Mouse (Mus musculus): ENCODE data around the gene Pjvk. TPM values are rescaled to one million over a fixed set of nuclear protein-coding genes. Genes with fewer than 3 reads are reported as not detected.

The Pjvk gene
- total RNA-seq, 4 experiments from 2014 or later = 0.46 TPM; not detected in 3

DNA sequence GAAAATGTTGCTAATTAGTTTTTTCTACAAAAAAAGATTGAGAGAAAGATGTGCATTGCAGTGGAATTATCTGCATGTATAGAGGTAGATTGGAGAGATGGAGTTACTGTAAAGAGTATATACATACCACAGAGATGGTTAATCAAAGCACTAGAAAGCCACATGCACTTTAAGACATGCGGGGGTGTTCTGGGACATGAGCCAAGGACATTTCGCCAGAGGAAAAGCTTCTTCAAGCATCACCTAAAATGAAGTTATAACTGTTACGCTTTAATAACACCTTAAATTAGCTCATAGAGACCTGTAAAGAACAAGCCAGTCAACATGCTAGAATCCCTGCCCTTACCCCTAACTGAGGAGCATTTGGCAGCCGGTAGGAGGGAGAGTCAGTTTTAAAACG is 18.9 kb downstream of the Pjvk start:
- no peak for DNase-seq (ENCODE audit: low spot score in 2 of 2)

DNA sequence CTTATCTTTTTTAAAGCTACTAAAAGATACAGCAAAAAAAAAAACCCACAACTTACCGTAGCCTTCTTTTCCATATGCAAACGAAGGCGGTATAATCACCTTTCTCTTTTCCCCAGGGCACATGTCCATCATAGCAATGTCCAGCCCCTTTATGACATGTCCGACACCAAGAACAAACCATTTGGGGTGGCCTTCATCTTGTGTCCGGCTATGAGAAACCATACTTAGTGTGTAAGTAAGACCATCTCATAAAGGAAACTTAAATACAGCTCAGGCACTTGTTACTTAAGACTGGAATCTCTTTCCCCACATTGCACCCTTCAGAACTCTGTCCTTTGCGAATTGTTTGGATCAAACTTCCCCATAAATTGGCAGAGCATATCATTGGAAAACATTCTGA is 23.4 kb downstream of the Pjvk start:
- no peak for DNase-seq (ENCODE audit: low spot score in 2 of 2)

DNA sequence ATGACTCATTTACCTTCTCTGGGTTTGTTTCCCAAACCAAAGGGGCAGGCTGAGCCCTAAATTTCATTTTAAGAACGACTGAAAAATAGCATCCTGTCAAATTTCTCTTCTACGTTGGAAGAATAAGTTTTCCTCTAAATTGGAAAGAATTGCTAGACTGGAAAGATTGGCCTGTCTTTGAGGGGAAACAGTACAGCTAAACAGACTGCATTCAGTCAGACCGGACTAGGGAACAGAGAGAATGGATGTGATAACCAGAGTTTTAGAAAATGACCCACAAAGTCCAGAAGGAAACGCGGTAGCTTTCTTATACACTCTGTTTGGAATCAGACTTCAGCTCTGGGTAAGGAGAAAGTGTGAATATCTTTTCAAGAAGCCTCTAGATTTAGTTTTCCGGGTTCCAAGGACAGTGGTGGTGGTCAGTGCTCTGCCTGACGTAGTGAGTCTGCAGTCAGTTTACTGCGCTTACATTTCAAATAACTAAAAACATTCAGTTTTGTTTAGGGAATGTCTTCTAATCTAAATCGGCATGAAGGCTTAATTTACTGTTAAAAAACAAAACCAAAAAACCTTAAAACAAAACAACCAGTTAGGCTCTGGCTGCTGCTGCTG is 24.0 kb downstream of the Pjvk start:
- DNase-seq (ENCODE audit: low spot score in 2 of 2) = no peak

DNA sequence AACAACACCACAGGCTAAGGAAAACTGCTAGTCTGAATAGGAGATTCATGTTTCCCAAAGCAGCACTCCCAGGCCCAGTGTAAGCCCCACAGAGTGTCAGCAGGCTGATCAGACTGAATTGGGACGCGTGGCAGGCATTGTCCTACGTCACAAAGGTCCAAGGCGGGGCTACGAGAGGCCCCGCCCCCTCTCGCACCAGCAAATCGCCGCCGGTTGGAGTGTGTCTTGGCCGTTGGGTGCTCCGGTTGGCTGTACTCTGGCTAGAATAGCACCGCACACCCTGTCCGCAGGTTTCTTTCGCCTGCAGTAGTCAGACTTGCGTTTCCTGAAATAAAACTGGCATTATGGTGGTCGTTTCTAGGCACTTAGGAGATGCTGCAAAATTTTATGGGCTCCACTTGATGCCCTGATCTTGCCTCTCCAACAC is 24.7 kb downstream of the Pjvk start, which contains the start of gene Fkbp7:
Gene Fkbp7, minus strand, starts transcription at position 151 of the 427 bp plus-strand sequence.
- DNase-seq (ENCODE audit: low spot score in 2 of 2) = peak; percentile 84 to 88

DNA sequence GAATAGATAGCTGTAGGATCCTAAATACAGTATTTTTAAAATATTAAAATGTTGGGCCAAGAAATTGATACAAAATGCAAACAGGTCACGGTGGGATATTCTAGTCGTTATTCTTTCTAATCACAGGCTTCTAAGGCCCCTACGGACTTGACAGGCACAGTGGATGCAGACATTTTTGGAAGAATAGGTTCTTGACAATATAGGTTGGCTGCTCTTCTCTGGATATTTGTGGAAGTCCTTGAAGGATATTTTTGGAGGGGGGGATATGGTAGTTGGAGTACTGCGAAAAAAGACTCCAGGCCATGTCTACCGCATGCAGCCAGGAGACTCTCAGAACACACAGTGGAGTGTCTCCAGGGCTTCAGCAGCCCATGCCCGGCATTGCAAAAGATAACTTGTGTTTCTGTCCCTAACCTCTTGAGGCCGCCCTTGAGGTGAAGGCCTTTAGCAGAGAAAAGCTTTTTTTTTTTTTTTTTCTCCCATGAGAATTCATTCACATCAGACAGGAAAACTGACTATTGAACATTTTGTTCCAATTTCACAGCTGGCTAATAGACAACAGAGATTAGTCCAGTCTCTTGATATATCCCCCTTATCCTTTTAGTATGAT is 25.3 kb downstream of the Pjvk start:
- DNase-seq (ENCODE audit: low spot score in 2 of 2) = no peak

DNA sequence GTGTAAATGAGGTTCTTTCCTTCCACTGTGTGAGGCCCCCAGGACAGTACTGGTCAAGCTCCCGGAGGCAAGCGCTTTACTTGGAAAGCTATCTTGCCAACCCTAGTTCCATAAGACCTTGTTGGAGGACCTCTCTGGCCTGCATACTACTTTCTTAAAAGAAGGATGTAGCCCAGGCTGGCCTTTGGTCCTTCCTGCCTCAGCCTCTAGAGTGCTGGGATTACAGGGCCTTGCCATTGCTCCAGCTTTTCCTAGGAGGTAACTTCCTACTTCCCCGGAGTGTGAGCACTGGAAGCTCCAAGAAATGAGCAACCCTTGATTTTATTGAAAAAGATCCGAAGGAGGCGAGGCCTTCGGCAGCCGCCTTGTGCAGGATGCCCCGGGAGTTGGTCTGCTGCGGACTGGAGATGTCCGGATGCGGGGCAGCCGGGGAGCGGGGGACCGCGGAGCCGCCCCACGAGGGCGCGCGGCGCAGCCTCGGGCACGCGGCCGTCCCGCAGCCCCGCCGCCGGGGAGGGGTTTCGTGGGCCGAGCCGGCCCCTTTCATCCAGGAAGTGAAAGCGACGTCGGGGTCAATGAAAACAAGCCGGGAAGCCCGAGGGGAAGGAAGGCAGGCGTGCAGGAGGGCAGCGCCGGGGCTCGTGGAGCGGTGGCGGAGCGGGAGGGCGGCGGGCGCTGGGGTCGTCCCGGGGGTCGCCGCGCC is 26.6 kb downstream of the Pjvk start, which contains the start of gene Plekha3:
Gene Plekha3, plus strand, starts transcription at position 557 of the 703 bp plus-strand sequence.
- DNase-seq (ENCODE audit: low spot score in 2 of 2) = peak; percentile 63 to 79

DNA sequence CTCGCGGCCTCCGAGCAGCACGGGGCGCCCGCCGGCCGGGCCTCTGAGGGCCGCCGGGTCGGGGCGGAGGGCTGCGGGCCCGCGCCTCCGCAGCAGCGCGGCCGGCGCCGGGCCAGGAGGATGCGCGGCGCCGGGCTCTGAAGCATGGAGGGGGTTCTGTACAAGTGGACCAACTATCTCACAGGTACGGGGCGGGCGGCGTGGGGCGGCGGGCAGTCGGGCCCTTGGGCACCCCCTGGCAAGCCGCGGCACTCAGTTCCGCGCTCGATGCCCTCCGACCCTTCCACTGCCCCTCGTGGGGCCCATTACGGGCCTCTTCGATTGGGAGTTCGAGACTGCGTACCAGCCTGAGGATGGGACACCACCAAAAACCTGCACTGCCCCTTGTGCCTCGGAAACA is 27.2 kb downstream of the Pjvk start:
- no peak for DNase-seq (ENCODE audit: low spot score in 2 of 2)

DNA sequence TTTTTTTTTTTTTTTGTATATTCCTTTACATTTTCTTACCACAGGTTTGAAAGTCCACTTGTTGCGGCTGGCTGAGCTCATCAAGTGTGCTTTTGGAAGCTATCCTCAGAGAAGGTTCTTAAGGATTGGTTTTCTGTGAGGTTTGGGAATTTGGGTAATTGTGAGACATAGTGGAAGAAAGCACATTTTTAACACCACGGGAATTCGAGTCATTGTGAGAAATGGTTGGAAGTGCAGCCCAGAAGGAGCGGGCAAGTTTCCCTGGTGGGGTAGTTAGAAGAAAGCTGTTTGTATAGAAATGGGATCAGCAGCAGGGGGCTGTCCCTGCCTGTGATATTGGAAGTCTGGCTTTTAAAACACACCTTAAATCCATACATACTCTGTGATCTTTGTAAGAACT is 27.7 kb downstream of the Pjvk start:
- DNase-seq (ENCODE audit: low spot score in 2 of 2) = no peak

DNA sequence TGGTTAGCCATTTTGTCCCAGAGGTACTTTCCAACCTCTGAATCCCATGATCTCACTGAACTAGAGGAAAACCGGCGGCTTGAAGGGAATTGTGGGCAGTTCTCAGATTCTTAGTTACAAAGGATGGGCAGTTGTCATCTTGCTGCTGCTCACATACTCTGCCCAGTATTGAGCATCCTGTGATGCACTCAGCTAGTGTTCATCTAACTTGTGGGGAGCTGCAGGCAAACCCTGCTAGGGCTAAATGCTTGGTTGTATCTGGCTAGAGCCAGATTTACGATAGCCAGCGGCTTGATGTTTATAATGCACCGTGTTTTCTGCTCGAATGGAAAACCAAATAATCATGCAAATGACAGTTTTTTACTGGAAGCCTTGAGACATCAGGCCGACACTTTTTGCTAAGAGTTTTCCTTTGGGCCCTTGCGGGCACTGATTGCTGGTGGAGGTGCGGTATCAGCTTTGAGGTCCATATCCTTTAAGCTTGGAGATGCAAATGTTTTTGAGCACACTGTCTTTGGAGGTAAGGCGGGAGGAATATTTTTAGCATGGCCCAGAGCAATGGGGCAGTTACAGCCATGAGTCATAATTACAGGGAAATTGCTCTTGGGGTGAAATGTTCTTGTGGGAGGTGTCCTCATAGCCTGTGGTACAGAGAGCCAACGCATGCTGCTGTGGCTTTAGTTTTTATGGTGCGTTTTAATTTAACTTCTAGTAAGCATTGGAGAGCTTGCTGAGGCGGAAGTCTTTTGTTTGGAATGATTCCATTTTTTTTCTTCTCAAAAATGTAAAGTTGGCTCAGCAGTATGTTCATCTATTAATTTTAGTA is 28.3 kb downstream of the Pjvk start:
- DNase-seq (ENCODE audit: low spot score in 2 of 2) = no peak

DNA sequence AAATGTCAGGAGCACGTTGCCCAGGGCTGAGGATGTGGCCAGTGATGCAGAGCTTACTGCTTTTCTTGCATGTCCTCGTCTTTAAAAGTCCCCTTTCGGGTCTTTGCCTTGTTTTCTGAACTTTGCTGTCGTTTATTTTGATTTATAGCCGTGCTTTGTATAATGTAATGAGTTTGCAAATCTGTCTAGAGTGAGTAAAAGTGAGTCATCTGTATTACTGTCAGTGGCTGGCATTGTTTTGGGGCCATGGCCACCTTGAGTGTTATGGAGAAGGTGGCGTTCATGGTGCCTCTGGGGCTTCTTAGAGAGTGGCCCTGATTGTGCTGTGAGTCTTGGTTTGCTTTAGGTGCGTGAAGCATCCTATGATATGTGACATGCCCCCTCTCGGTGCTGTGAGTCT is 34.0 kb downstream of the Pjvk start:
- no peak for DNase-seq (ENCODE audit: low spot score in 2 of 2)

DNA sequence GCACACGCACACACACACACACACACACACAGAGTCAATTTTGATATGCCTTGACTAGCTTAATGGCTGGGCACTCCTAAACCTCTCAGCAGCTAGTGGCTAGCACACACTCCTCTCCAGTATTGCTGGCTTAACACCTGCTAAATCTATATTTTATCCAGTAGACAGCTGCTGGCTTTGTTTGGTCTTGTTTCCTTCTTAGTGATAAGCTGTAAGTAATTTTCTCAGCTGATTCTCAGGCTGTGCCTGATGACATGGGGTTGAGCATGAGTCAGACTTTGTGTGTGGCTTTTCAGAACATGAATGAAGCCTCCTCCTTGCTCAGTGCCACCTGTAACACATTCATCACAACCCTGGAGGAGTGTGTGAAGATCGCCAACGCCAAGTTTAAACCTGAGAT is 38.7 kb downstream of the Pjvk start:
- no peak for DNase-seq (ENCODE audit: low spot score in 2 of 2)

DNA sequence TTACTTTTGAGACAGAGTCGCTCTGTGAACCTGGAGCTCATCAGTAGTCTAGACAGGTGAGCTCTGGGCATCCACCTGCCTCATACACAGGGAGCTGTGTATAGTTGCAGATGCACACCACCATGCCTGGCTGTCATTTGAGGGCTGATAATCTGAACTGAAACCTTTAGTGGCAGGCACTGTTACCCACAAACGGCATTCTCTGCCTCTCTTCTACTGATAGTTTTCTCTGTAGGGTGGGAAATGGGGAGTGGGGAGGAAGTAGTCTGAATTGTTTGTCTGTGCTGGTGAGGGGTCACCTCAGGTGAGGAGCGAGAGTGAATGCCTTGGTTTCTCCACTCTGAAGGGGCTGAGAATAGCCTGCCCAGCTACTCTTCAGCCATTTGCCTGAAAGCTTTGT is 39.3 kb downstream of the Pjvk start:
- no peak for DNase-seq (ENCODE audit: low spot score in 2 of 2)

DNA sequence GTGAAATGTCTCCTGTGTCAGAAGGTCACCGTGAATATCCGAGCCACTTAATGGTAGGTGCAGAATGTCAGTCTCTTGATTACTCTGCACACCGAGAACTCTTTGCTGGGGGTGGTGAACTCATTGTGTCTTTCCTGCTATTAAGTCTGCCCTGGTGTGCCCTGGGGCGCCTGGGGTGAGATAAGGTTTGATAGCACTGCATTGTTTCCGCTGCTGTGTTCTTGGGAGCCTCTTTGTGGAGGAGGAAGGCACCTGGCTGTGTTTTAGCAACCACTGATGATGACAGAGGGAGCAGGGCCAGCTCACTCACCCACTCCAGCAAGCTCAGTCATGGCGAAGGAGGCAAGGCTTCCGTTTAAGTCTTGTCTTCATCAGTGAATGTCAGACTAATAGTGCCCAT is 39.9 kb downstream of the Pjvk start:
- no peak for DNase-seq (ENCODE audit: low spot score in 2 of 2)

DNA sequence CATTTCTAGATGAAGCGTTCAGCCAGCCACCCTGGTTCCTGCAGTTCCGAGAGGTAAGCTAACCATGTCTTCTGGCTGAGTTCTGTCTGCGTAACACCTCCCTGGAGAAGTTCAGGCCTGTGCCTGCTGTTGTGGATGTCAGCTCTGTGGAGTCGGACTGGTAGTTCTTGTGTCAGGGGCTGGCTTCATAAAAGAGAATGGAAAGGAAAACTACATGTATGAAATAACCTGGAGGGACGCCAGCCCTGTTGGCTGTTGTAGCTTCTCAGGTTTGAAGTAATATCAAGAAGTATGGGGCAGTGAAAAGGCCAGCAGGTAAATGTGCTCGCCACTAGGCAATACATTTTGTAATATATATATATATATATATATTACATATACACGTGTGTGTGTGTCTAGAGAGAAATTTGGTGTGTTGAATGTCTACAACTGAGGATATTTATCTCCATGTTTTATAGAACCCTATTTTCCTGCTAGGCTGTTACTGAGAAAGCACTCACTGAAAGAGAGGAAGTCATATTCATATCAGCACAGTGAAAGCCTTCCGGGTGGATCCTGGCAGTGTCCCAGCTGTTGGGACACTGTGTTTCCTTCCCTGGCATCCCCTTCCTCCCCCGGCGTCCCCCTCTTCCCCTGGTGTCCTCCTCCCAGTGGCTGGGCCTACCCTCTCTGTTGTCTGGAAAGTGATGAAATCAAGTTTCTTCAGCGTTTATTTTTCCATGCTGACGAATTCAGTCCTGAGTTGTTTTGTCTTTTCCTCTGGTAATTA is 42.3 kb downstream of the Pjvk start:
- no peak for DNase-seq (ENCODE audit: low spot score in 2 of 2)

DNA sequence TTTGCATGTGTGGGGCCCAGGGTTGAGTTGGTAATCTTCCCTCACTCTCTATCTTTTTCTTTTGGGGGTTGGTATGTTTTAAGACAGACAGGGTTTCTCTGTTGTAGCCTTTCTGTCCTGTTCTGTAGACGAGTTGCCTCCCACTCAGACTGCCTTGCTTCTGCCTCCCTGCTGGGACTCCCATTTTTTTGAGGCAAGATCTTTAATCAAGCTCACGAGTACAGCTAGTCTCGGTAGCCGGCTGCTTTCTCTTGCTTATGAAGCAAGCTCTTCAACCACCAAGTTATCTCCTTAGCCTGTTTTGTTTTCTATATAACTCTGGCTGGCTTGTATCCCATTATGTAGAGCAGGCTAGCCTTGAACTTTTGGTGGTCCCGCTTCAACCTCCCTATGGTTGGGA is 45.5 kb downstream of the Pjvk start:
- no peak for DNase-seq (ENCODE audit: low spot score in 2 of 2)

DNA sequence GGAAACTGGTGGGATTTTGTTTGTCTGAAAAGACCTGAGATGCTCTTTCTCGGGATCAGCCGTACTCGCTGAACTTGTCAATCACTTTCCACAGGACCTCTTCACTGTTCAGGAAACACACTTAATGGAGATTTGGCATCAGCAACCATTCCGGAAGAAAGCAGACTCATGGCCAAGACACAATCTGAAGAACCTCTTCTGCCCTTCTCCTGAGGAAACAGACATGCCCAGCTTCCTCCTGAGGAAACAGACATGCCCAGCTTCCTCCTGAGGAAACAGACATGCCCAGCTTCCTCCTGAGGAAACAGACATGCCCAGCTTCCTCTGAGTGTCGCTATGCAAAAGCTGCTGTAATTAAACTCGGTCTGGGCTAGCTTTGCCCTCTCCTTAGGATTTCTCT is 47.0 kb downstream of the Pjvk start:
- DNase-seq (ENCODE audit: low spot score in 2 of 2) = no peak

DNA sequence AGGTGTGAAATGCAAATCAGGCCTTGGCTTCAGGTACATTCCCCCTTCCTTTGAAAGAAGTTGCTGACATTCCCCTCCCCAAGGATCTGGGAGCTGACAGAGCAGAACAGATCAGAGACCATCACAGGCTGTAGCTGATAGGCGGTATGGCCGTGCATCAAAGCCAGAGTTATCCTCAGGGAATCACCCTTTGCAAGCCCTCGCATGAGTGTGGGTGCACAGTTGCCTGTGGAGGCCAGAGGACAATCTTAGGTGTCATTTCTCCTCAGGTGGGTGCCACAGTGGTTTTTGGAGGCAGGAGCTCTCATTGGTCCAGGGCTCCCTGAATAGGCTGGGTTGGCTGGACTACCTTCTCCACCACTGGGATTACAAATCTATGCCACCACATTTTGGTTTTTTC is 53.9 kb downstream of the Pjvk start:
- DNase-seq (ENCODE audit: low spot score in 2 of 2) = no peak

DNA sequence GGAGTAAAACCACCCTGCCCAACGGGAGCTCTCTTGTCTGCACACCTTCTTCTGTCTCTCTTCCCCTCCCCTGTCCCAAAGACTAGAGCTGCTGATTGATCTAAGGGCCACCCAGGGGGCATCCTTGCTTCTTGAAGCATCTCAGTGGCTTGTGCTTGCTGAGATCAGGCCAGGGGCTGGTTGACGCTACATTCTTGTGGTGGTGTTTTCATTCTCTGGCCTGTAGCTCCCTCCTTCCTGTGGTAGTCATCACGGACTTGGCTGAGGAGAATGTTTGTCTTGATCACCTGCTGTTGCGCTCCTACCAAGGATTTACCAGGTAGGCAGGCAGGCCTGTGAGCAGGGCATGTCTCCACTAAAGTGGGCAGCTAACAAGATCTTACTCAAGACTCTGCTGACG is 54.5 kb downstream of the Pjvk start:
- no peak for DNase-seq (ENCODE audit: low spot score in 2 of 2)

DNA sequence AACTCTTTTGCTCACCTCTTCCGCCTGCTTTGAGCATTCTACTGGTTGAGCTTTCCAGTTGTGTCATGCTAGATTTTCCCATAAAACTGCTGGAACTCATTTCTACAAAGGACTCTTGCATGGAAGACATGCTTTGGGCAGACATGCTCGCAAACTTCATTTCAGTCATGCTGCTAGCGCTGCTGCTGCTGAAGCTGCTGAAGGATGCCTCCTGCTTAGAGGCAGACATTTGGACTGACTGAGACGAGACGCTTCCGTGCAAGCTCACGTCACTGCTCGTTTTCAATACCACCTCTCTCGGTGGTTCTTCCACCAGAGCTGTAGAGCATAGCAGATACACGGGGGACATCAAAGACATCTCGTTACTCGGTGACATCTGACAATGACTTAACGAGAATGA is 57.4 kb downstream of the Pjvk start:
- no peak for DNase-seq (ENCODE audit: low spot score in 2 of 2)

All from left cerebral cortex, adult 8-10 months (tissue).